Mouse (Mus musculus) monocyte, adult 5-6 weeks (primary cell): ENCODE measurements around the gene Olfr288. TPM values are rescaled to one million over a fixed set of nuclear protein-coding genes. Genes with fewer than 3 reads are reported as not detected.

Experiments used
- ATAC-seq: fragments of 153-309, 156-312 bp; replicated peaks from 2 replicates; pipeline ENCODE4 v1.8.0; 2017; ENCODE audit warnings: mild to moderate bottlenecking; ENCODE audit not compliant: low TSS enrichment, insufficient number of reproducible peaks, severe bottlenecking, poor library complexity, low FRiP score
- total RNA-seq: library from RNA; stranded (forward); fragments of 200-1000, 200-491, 200-594 nt; gene quantifications from 3 replicates; pipeline ENCODE4 v1.2.3, GENCODE M21; 2017

Gene Olfr288
- total RNA-seq = not detected in 3 replicates

- no peak for ATAC-seq
Measured at GRCm38 (mm10) chr15:98195442-98195841, at the start of gene Olfr288. Gene Olfr288, minus strand, starts transcription at chr15:98195542.

DNA sequence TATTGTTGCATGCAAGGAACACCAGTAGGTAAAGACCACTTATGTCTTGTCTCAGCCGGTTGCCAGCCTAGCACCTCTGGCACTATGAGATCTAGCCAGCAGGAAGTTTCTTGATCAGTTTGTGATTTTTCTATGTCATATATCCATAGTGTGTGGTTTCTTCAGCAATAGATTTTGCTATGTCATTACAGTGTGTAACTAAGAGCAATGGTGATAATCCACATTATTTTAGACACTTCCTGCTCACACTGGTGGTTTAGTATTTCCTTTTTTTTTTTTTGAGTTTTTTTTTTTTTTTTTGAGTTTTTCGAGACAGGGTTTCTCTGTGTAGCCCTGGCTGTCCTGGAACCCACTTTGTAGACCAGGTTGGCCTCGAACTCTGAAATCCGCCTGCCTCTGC, 40.1 kb upstream of the Olfr288 start:
- no peak for ATAC-seq

DNA sequence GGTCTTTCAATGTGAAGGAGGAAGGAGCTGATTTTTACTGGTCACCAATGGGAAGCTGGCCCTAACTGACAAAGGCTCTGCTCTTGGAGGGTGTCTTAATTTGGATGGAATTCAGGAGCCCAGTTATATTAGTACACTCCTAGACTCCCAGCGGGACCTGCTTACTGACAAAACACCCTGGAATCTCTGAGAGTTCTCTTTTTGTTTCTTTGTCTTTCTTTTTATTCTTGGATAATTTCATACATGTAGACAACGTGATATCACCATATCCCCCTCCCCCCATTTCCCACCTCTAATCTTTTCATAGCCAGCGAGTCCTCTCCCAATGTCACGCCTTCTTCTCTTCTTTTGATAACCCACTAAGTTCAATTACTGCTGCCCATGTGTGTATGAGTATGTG, 39.0 kb upstream of the Olfr288 start, which contains the start of gene Olfr286:
TSS of gene Olfr286 (minus strand) at position 101 of the 400 bp plus-strand sequence.
- ATAC-seq = no peak

- no peak for ATAC-seq
Measured at GRCm38 (mm10) chr15:98226096-98226495, 30.8 kb upstream of the Olfr288 start.

DNA sequence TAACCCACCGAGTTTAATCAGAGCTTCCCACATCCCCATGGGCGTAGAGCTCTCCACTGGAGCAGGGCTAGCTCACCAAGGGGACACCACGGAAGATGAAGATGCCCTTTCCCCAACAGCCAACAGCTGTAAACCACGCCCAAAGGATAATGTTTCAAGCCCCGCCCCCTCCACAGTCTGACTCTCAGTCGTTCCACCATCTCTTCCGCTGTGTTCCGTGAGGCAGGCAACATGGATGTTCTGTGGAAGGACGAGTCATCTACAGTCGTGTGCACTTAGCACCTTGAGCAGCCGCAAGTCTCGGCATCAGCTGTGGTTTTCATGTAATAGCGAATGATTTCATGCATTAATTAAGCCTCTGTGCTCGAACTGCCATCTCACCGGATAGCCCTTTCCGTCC, 30.3 kb upstream of the Olfr288 start:
- no peak for ATAC-seq

DNA sequence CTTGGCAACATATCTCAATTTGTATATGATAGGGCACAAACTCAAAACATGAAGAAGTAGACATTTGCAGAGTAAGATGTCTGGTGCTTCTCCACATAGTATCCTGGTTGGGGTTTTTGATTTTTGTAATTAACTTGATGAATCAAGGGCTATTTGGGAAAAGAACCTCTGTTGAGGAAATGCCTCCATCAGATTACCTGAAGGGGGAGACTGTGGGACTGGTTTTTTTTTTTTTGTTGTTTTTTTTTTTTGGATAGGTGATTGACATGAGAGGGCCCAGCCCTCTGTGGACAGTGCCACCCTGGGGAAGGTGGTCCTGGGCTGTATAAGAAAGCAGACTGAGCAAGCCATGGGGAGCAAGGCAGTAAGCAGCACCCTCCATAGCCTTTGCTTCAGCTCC, 27.0 kb upstream of the Olfr288 start:
- ATAC-seq = no peak

- no peak for ATAC-seq
Measured at GRCm38 (mm10) chr15:98220877-98221276, 25.5 kb upstream of the Olfr288 start, which contains the start of the genes Gm44579 and Olfr287. Gene Gm44579, minus strand, starts transcription at chr15:98220977. Gene Olfr287, minus strand, starts transcription at chr15:98221056.

DNA sequence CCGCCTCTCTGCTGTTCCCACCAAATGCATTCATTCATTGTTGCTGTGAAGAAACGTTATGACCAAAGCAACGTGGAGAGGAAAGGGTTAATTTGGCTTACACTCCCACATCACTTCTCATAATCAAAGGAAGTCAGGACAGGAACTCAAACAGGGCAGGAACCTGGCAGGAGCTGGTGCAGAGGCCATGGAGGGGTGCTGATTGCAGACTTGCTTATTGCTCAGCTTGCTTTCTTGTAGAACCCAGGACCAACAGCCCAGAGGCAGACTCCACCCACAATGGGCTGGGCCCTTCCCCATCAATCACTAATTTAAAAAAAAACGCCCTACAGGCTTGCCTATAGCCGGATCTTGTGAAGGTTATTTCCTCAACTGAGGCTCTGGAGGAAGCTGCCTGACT, 18.8 kb upstream of the Olfr288 start:
- ATAC-seq = no peak

GRCm38 (mm10) chr15:98213336-98213870, 18.1 kb upstream of the Olfr288 start:
- no peak for ATAC-seq

- no peak for ATAC-seq
Measured at GRCm38 (mm10) chr15:98209676-98210075, 14.3 kb upstream of the Olfr288 start.

DNA sequence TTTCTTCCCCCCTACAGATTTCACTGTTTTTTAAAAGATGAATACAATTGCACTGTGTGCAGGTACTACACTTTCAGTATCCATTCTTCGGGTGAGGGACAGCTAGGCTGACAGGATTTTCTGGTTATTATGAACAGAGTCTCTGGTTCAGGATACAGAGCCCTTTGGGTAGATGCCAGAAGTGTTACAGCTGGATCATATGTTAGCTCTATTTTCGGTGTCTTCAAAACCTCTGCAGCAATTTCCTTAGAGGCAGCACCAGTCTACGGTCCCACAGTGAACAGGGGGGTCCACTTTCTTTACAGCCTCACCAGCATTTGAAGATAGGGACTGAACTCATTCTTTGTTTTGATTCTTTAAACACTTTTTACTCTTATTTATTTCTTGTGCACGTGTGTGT, 10.9 kb downstream of the Olfr288 start:
- ATAC-seq = no peak

DNA sequence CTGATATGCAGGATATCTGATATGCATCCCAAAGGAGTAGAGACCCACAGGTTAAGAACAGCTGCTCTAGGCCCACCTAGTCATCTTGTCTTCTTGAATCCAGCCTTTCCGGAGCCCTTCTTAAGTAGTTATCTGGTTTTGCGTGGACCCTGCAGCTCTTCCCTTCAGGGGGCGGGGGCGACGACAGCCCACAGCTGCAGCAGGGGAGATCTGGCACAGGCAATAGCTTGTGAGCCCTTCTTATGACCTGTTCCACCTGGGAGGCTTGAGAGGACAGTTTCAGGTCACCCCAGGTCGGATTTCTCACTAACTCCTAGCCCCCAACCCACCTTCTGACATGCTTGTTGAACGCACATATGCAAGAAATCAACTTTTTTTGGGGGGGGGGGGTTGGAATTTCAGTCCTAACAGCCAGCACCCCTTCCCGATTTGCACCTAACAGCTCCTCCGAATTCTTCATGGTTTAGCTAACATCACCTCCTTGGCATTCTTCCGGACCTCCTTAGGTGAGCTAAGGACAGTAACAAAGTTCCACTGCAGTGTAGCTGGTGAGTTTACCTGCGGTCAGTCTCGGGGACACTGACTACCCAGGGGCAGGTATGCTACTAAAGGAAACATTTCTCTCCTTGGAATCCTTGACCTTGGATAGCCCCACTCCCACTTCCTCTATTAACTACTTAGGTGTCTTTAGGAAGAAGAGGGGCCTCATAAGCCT, 13.3 kb downstream of the Olfr288 start:
- no peak for ATAC-seq

- peak; percentile 95 for ATAC-seq
Measured at GRCm38 (mm10) chr15:98181132-98181711, 14.1 kb downstream of the Olfr288 start.

- no peak for ATAC-seq
Measured at GRCm38 (mm10) chr15:98180567-98181131, 14.7 kb downstream of the Olfr288 start.

GRCm38 (mm10) chr15:98177320-98177719, 18.0 kb downstream of the Olfr288 start:
- ATAC-seq = no peak

DNA sequence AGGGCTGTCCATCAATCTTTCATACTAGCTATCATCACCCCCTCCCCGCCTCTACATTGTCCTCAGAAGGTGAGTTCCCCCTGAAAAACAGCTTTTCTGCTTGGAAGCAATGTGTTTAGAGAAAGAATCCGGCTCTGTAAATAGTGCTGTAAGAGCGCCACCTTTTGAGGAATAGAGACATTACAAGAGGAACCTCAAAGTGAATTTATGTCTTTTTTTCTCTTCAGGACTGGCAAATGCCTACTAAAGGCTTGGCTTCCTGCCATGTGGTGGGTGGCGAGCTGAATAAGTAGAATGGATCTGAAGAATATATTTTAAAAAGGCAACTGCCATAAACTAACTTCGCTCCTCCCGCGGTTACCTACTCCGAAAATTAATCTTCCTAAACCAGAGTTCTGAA, 21.5 kb downstream of the Olfr288 start:
- ATAC-seq = no peak

GRCm38 (mm10) chr15:98172113-98172512, 23.2 kb downstream of the Olfr288 start:
- no peak for ATAC-seq

DNA sequence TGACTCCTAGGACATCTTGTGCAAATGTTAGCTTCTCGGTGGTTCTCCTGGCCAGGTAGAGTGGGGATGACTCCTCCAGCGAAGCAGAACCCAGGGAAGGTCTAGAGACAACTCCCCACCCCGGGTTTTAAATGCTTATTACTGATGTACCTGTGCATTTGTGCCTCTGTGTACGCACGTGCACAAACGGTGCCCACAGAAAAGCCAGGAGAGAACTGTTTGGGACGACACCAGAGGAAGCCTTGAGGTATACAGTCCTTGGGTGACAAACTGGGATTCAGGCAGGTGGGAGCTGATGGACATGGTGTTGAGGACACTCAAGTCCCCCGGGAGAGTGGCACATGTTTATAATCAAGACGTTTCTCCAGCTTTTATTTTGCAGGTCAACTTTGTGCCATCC, 24.4 kb downstream of the Olfr288 start:
- no peak for ATAC-seq

- no peak for ATAC-seq
Measured at GRCm38 (mm10) chr15:98170365-98170764, 25.0 kb downstream of the Olfr288 start.

DNA sequence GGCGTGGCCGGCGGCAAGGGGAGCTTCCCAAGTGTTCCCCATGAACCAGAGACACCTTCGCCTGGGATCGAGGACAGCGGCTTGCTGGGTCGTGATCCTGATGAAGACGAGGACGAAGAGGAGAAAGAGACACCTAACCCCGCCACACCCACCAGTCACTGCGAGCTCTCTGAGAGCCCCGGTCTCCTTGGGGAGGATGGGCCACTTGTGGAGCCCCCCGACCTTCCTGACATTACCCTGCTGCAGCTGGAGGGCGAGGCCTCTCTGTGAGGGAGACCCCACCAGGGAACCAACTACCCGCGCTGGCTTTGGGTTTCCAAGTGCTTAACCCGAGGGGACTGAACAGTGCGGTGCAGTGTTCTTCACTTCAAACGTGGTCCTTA, 26.7 kb downstream of the Olfr288 start:
- no peak for ATAC-seq
